Mouse (Mus musculus): ENCODE data around the gene Vsig2. TPM values are rescaled to one million over a fixed set of nuclear protein-coding genes. Genes with fewer than 3 reads are reported as not detected.

The Vsig2 gene
- polyA plus RNA-seq, 1 experiment from 2014 or later = 0.42 TPM

- H3K27me3 ChIP-seq = peaks cover 65% of the 10 kb centered on the region
- H3K36me3 ChIP-seq = no peaks in the 10 kb centered on the region
- no peaks in the 10 kb centered on the region for H3K9me3 ChIP-seq
- ATAC-seq = no peak
- no peak overlapping the region for H3K4me2 ChIP-seq (replicated peaks)
- peaks cover 20% of the 10 kb centered on the region for H3K4me1 ChIP-seq (replicated peaks)
- WGBS = 95% methylated on average over 1 of the region's 1 CpGs
- H3K4me3 ChIP-seq (replicated peaks) = no peak overlapping the region
- no peak overlapping the region for H3K27ac ChIP-seq
- no peak overlapping the region for H3K9ac ChIP-seq (replicated peaks)
Measured at GRCm38 (mm10) chr9:37554279-37554678, 15.2 kb downstream of the Vsig2 start.

- no peak for ATAC-seq
- Histone ChIP-seq H3K4me2 (replicated peaks) (no peak within 1 kb of the TSS), H3K9me3 (no peaks in the 10 kb centered on the region), H3K36me3 (no peaks in the 10 kb centered on the region), H3K4me1 (replicated peaks) (peaks cover 20% of the 10 kb centered on the region), H3K27ac (no peak within 1 kb of the TSS), H3K27me3 (peaks cover 57% of the 10 kb centered on the region), H3K9ac (replicated peaks) (no peak within 1 kb of the TSS), H3K4me3 (replicated peaks) (no peak within 1 kb of the TSS)
- 28% methylated on average over 7 of the region's 7 CpGs for WGBS
Measured at GRCm38 (mm10) chr9:37554838-37555748, 16.0 kb downstream of the Vsig2 start, which contains the start of gene Siae. TSS of gene Siae (plus strand) at chr9:37555698.

- ATAC-seq = no peak
- Histone ChIP-seq H3K27me3 (peaks cover 44% of the 10 kb centered on the region), H3K9ac (replicated peaks) (no peak overlapping the region), H3K4me3 (replicated peaks) (no peak overlapping the region), H3K4me2 (replicated peaks) (no peak overlapping the region), H3K27ac (no peak overlapping the region), H3K36me3 (no peaks in the 10 kb centered on the region), H3K9me3 (no peaks in the 10 kb centered on the region), H3K4me1 (replicated peaks) (peaks cover 20% of the 10 kb centered on the region)
- 79% methylated on average over 3 of the region's 3 CpGs for WGBS
Measured at GRCm38 (mm10) chr9:37556366-37556765, 17.3 kb downstream of the Vsig2 start.

GRCm38 (mm10) chr9:37560617-37561016 is 21.6 kb downstream of the Vsig2 start:
- Histone ChIP-seq H3K36me3 (no peaks in the 10 kb centered on the region), H3K4me1 (replicated peaks) (no peaks in the 10 kb centered on the region), H3K4me2 (replicated peaks) (no peak overlapping the region), H3K9ac (replicated peaks) (no peak overlapping the region), H3K9me3 (no peaks in the 10 kb centered on the region), H3K27ac (no peak overlapping the region), H3K4me3 (replicated peaks) (no peak overlapping the region), H3K27me3 (peaks cover 6% of the 10 kb centered on the region; the same call in 1 of the 2 replicates)
- WGBS = 88% methylated on average over 2 of the region's 2 CpGs
- no peak for ATAC-seq

GRCm38 (mm10) chr9:37563805-37564204 is 24.8 kb downstream of the Vsig2 start:
- H3K9me3 ChIP-seq = no peaks in the 10 kb centered on the region
- 56% methylated on average over 1 of the region's 1 CpGs for WGBS
- no peak overlapping the region for H3K27ac ChIP-seq
- H3K36me3 ChIP-seq = no peaks in the 10 kb centered on the region
- H3K4me2 ChIP-seq (replicated peaks) = no peak overlapping the region
- peaks cover 10% of the 10 kb centered on the region for H3K4me1 ChIP-seq (replicated peaks)
- no peaks in the 10 kb centered on the region for H3K27me3 ChIP-seq
- no peak overlapping the region for H3K9ac ChIP-seq (replicated peaks)
- ATAC-seq = no peak
- no peak overlapping the region for H3K4me3 ChIP-seq (replicated peaks)

GRCm38 (mm10) chr9:37567019-37567418 is 28.0 kb downstream of the Vsig2 start:
- no peak for ATAC-seq
- no peaks in the 10 kb centered on the region for H3K36me3 ChIP-seq
- WGBS = 90% methylated on average over 2 of the region's 2 CpGs

GRCm38 (mm10) chr9:37567454-37567853 is 28.4 kb downstream of the Vsig2 start:
- H3K4me2 ChIP-seq (replicated peaks) = no peak overlapping the region
- H3K4me1 ChIP-seq (replicated peaks) = peaks cover 11% of the 10 kb centered on the region
- WGBS = 58% methylated on average over 5 of the region's 5 CpGs
- ATAC-seq = no peak
- H3K27me3 ChIP-seq = no peaks in the 10 kb centered on the region
- no peaks in the 10 kb centered on the region for H3K9me3 ChIP-seq
- H3K9ac ChIP-seq (replicated peaks) = no peak overlapping the region
- no peak overlapping the region for H3K27ac ChIP-seq
- no peak overlapping the region for H3K4me3 ChIP-seq (replicated peaks)
- no peaks in the 10 kb centered on the region for H3K36me3 ChIP-seq

More at GRCm38 (mm10) chr9:37567019-37567418, 28.0 kb downstream of the Vsig2 start:
- H3K4me1 ChIP-seq (replicated peaks) = peaks cover 11% of the 10 kb centered on the region
- no peaks in the 10 kb centered on the region for H3K27me3 ChIP-seq
- H3K9ac ChIP-seq (replicated peaks) = no peak overlapping the region
- no peaks in the 10 kb centered on the region for H3K9me3 ChIP-seq
- no peak overlapping the region for H3K27ac ChIP-seq
- no peak overlapping the region for H3K4me3 ChIP-seq (replicated peaks)
- H3K4me2 ChIP-seq (replicated peaks) = no peak overlapping the region

GRCm38 (mm10) chr9:37567892-37568604 is 29.0 kb downstream of the Vsig2 start:
- Histone ChIP-seq H3K27ac (no peak overlapping the region), H3K4me2 (replicated peaks) (0 out of 2 replicates have a peak overlapping the region, but pooled peaks have one; percentile 10), H3K4me1 (replicated peaks) (peaks cover 11% of the 10 kb centered on the region), H3K9ac (replicated peaks) (no peak overlapping the region), H3K27me3 (no peaks in the 10 kb centered on the region), H3K9me3 (no peaks in the 10 kb centered on the region), H3K4me3 (replicated peaks) (no peak overlapping the region), H3K36me3 (no peaks in the 10 kb centered on the region)
- ATAC-seq = peak; percentile 34; the same call in 1 of the 2 replicates
- WGBS = 54% methylated on average over 15 of the region's 15 CpGs

- Histone ChIP-seq H3K4me1 (replicated peaks) (peaks cover 11% of the 10 kb centered on the region), H3K9me3 (no peaks in the 10 kb centered on the region), H3K36me3 (no peaks in the 10 kb centered on the region), H3K27ac (no peak overlapping the region), H3K4me2 (replicated peaks) (no peak overlapping the region), H3K9ac (replicated peaks) (no peak overlapping the region), H3K4me3 (replicated peaks) (no peak overlapping the region), H3K27me3 (no peaks in the 10 kb centered on the region)
- no peak for ATAC-seq
- WGBS = 47% methylated on average over 4 of the region's 4 CpGs
Measured at GRCm38 (mm10) chr9:37568605-37569214, 29.7 kb downstream of the Vsig2 start.

GRCm38 (mm10) chr9:37569231-37569835 is 30.3 kb downstream of the Vsig2 start:
- H3K27me3 ChIP-seq = no peaks in the 10 kb centered on the region
- ATAC-seq = no peak
- no peaks in the 10 kb centered on the region for H3K9me3 ChIP-seq
- WGBS = 85% methylated on average over 2 of the region's 2 CpGs
- H3K4me3 ChIP-seq (replicated peaks) = no peak overlapping the region
- no peak overlapping the region for H3K9ac ChIP-seq (replicated peaks)
- no peak overlapping the region for H3K27ac ChIP-seq
- peaks cover 11% of the 10 kb centered on the region for H3K4me1 ChIP-seq (replicated peaks)
- no peaks in the 10 kb centered on the region for H3K36me3 ChIP-seq
- no peak overlapping the region for H3K4me2 ChIP-seq (replicated peaks)

- no peak for ATAC-seq
- Histone ChIP-seq H3K9me3 (no peaks in the 10 kb centered on the region), H3K36me3 (no peaks in the 10 kb centered on the region), H3K4me2 (replicated peaks) (no peak overlapping the region), H3K4me1 (replicated peaks) (peaks cover 17% of the 10 kb centered on the region), H3K27ac (no peak overlapping the region), H3K4me3 (replicated peaks) (no peak overlapping the region), H3K27me3 (no peaks in the 10 kb centered on the region), H3K9ac (replicated peaks) (no peak overlapping the region)
- 54% methylated on average over 3 of the region's 3 CpGs for WGBS
Measured at GRCm38 (mm10) chr9:37572204-37572876, 33.3 kb downstream of the Vsig2 start.
